Mouse (Mus musculus) right cerebral cortex, adult 18-20 months (tissue): Measurements from ENCODE around the gene Gtf2a2.

ENCODE experiments used
- DNase-seq: peaks from one replicate; pipeline ENCODE4 v3.0.0; 2022; ENCODE audit warnings: mixed read lengths

Gene Gtf2a2

DNA sequence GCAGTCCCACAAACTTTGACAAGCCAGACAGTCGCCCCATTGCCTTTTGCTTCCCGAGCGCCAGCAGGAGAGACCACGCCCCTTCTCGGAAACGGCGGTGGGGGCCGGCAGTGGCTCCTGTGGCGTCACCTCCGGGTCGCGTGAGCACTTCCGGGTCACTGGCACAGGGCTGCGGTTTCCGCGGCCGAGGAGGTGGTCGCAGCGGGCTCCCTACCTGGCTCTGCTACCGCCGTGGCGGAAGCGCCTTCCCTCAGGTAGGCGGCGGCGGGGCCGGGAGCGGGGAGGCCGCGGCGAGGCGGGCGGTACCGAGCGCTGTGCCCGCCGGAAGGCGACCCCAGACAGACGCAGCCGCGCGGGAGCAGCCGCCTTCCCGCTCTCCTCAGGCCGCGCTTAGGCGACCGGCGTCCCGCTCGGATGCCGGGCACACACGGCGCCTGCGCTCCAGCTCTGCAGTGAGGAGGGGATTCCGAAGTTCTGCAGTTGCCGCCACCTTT, at the start of gene Gtf2a2:
Gene Gtf2a2, plus strand, starts transcription at position 143 of the 494 bp plus-strand sequence.
- DNase-seq, result peak; percentile 93

DNA sequence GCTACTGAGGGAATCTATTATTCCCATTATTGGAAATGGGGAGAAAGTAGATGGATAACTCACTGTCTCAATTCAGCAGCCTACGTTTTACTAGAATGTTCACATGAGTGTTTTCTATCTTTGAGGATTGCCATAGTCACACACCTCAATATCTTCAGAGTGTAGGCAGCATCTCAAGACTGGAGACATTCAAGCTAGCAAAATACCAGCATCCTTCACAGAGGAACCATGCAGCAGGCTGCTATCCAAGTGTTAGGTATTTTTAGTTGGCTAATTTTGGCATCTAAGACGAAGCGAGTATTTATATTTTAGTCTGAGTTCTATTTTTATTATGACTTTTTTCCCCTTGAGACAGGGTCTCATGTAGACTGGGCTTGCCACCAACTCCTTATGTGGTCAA, 48.0 kb upstream of the Gtf2a2 start:
- no peak for DNase-seq

DNA sequence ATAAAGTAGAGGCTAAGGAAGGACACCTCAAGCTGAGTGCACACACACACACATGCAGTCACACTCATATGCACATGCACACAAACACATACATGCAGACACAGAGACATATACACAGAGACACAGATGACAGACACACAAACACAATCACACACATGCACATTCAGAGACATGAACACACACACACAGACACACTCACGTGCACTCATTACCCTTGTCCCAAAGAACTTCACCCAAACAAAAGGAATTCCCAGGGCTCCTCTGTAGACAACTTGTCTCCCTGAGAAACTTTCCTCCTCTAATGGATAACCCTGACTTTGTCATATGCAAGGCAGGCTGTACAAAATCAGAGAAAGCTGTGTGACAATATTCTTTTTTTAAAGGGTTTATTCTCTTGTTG, 26.8 kb upstream of the Gtf2a2 start:
- DNase-seq, result no peak

DNA sequence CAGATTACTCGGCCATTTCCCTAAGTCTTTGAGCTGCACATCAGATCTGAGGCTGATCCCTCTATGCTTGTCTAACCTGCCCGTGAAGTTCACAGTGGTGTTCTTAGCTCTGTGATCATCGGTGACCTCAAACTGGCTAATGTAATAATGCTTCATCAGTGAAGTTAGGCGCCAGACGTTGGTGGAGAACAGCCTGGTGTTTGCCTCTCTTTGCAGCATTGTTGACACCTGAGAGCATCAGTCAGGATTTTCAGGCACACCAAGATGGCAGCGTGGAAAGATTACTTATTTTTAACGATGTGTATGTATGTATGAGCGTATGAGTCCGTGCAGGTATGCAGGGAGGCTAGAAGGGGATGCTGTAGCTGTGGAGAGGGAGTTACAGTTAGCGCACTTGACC, 26.3 kb upstream of the Gtf2a2 start:
- DNase-seq, result no peak

DNA sequence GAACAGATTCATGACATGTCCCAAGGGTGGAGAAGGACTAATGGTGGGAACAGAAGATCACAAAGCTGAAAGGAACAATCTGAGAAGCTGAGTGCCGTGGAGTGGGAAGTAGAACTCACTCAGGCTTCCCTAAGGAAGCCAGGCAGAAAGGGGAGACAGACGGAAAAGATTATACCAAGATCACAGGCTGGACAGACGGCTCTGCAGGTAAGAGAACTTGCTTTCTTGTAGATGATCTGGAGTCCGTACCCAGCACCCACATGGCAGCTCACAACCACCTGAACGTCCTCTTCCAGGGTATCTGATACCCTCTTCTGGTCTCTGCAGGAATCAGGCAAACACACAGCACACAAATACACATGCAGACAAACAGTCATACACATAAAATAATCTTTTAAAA, 25.8 kb upstream of the Gtf2a2 start:
- no peak for DNase-seq

DNA sequence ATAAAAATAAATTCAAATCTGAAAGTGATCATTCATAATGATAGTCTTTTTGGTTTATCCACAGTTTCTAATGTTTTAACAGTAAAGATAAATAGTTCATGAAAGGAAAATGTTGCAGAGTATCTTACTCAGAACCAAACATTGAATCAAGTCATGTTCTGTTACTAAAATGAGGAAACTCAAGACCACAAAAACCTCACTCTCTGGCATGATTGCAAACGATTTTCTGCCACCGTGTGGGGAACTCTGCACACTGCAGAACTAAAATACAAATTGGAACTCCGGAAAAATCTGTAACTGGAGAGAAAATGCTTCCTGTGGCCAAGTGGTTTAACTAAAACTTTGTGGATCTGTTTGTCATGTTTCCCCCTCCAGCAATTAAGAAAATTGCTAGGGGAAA, 24.8 kb upstream of the Gtf2a2 start:
- peak; percentile 49 for DNase-seq

DNA sequence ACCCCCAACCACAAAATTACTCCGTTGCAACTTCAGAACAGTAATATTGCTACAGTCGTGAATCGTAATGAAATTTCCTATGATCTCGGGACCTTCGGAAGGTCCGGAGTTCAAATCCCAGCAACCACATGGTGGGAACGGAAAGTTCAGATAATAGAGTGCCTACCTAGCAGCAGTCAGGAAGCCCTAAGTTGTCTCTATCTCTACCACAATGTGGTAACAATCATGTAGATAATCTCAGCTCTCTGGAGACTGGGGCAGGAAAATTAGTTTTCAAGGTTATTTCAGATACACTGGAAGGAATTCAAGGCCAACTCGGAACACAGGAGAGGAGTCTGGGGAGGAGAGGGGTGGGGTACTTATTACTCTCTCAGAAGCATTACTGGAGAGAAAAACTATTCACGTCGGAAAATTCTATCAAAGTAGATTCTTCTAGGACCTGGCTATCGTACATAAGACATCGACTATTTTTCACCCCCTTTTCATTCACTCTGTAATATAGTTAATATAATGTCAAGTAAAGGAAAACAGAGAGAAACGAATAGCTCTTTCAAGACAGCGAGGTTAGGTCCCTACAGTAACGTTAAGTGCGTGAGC, 23.5 kb upstream of the Gtf2a2 start:
- DNase-seq, result no peak

DNA sequence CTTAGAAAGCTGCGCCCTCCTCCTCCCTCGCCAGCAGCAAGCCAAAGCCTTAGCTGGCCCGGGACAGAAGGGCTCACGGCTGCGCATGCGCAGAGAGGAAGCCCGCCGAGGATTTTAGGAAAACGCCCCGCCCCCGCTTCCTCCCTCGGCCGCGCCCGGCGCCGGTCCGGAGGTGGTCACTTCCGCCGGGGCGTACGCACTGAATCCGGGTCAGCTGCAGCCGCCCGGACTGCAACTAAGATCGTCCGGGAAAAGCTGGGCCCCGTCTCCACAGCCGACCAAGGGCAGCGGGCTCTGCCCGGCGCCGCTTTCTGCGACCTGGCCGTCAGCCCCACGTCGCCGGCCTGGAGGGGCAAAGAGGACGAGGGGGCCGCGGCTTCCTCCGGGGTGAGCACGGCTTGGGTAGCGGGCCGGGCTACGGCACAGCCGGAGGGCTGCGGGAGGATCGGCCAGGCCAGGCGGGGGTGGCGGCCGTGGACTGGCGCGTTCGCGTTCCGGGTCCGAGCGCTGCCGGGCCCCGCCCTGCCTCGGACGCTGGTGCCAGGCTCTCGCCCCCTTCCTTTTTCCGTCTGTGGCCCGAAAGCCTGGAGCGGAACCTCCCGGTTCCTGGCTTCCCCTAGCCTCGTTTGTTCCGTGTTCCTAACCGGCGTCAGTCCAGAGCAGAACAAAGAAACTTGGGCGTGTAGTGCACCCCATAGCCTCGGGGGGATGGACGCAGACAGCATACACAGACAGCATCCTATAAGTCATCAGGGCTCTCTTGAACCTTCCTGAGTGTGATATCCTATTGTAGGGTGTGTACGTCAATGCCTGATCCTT, 22.8 kb upstream of the Gtf2a2 start, which contains the start of gene Bnip2:
Gene Bnip2, plus strand, starts transcription at position 164 of the 819 bp plus-strand sequence.
- DNase-seq, result peak; percentile 94

DNA sequence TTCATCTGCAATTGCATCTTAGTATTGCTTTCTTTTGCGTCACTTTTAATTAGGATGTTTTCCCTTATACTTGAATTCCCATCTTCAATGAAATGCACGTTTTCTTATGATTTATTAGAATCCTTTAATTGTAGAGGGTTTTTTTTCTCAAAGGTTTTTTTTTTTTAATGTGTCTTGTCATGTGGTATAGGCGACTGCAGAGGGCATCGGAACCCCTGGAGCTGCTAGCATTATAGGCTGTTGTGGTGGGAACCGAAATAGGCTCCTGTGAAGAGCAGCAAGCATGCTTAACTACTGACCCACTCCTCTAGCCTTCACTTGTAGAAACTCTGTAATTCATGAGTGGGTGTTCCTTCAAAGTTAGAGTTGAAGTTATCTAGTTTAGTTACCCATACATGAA, 22.0 kb upstream of the Gtf2a2 start:
- DNase-seq, result no peak

DNA sequence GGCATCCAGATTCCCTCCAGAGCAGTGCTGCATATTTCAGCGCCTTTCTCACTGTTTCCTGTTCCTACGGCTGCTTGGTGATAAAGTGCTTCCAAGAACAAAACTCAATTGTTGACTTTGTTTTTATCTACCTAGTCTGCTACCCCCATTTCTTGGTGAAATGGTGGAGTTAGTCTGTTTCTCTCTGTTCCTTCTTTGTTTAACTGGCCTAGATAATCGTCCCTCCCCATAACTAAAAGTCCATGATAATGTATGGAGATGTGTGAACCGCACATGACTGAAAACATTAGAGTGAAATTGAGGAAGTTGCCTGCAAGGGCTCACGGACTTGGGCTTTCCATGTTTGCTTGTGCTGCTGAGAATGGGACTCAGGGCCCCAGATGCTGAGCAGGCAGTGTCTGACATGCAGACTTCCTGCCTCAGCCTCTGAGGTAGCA, 19.5 kb upstream of the Gtf2a2 start:
- no peak for DNase-seq

DNA sequence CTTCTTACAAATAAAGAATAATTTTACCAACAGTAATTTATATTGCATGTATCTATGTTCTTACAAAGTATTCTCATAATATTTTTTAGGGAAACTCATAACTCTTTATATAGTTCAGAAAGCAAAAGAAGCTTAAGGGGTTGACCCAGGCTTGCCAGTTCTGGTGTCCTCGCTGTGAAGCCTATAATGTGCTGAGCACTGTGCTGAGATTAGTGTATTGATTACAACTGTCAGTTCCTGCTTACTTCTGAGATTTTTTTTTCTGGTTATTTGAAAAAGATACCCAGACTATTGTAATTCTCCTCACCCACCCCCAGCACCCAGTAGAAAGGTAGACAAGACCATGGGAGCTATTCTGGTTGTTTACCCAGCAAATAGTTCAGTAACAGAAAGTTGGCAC, 18.9 kb upstream of the Gtf2a2 start:
- DNase-seq, result no peak

DNA sequence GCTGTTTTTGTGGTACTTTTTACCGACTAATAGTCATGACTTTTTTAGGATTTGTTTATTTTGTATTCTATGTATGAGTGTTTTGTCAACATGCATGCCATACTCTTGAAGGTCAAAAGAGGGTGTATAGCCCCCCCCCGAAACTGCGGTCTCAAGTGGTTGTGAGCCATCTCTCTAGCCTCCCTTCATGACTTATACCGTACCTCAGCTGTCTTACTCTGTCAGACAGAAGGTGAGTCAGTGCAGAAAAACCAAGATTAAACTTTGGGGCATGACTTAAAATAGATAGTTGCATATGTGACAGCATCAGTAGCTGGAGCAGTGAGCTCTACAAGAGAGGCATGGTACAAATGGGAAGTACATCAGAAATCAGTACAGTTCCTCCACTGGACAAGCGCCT, 17.8 kb upstream of the Gtf2a2 start:
- no peak for DNase-seq

DNA sequence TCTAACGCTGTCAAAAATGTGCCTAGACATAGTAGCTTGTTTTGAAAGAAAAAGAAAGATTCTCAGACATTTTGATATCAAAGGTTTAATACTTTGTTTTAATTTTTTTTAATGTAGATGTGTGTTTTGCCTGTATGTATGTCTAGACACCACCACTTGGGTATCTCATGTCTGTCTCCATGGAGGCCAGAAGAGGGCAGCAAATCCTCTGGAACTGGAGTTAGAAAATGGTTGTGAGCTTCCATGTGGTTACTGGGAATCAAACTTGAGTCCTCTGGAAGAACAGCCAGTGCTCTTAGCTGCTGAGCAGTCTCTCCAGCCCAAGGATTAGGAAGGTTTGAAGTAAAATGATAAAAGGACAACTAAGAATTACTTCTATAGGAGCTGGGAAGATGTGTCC, 13.0 kb upstream of the Gtf2a2 start:
- no peak for DNase-seq

DNA sequence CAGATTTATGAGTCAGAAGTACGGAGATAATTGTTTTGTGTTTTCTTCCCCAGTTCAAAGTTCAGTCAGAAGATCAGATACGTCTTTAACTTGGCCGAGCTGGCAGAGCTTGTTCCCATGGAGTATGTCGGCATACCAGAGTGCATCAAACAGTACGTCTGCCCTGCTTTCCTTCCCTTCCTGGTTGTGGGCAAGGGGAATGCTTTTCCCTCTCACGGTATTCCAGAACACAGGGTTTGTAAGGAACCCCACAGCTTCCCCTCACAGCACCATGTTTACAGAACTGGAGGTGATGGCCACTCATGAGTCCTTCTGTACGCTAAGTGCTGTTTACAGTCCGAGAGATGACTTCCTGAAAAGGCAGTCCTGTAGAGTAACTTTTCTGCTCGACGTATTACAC, 8.8 kb upstream of the Gtf2a2 start:
- no peak for DNase-seq

DNA sequence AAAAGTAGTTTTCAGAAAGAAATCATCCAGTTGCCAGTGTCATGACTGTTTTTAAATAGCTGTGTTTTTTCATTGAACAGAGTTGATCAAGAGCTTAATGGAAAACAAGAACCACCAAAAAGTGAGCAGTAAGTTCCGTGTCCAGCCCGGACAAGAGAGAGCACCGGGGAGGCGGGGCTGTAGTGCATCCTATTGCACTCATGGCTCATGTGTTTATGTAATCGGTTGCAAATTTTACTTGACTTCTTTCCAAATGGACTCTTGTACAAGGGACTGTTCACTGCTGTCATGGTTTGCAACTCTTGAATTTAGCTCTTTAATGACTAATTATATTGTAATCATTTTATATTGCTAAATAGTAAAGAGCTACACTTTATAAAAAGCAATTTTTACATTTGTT, 5.4 kb upstream of the Gtf2a2 start:
- no peak for DNase-seq

DNA sequence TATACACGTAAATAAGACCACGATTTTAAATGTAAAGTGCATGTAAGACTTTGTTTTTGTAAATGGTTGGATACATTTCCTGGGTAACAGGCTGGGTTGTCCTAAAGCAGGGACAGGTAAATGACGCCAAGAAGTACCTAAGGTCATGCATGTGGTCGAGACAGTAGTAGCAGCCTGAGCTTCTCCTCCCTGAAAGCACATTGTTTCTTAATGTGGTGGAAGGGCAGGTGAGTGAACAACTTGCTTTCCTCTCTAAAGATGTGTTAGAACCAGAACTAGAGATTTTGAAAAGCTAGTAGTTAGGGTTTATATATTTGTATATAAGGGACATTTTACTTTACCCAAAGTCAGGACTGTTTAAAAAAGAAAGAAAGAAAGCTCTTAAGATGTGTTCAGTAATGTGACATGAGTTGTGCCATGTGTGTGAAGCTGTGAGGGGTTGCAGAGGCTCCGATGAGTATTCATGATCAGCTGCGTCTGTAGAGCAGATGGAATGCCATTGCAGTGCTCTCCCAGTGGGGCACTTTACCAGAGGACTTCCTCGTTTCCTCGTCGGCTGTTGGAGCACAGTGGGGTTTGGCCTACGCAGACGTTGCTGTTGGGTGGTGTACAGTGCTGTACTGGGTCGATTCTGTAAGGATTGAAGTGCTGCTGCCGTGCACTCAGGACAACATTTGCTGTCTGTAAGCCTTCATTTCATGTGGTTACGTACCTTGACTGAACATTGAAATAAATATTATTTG, 4.7 kb upstream of the Gtf2a2 start:
- DNase-seq, result no peak

DNA sequence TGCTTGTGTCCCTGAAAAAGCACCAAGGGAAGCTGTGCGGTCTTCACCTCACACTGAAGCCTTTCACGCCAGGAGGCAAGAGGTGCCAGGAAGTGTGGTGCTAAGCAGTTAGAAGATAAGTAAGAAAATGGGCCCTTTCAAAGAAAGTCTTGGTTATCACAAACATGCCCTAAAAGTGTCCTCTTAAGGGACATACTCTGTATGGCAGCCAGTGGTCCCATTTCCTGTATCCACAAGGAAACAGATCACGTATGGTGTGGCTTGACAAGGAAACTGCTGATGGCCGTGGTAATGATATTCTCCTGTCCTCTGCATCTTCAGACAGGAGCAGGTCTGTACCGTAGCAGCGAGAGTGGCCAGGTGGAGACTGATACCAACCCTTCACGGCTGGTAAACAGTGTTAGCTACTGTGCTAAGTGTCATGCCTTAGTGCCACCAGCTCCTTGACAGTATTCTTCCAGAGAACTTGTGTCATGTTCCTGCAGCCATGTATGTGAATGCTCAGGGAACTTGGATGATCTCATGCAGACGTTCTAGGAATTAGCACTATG, 2.5 kb upstream of the Gtf2a2 start:
- DNase-seq, result no peak

DNA sequence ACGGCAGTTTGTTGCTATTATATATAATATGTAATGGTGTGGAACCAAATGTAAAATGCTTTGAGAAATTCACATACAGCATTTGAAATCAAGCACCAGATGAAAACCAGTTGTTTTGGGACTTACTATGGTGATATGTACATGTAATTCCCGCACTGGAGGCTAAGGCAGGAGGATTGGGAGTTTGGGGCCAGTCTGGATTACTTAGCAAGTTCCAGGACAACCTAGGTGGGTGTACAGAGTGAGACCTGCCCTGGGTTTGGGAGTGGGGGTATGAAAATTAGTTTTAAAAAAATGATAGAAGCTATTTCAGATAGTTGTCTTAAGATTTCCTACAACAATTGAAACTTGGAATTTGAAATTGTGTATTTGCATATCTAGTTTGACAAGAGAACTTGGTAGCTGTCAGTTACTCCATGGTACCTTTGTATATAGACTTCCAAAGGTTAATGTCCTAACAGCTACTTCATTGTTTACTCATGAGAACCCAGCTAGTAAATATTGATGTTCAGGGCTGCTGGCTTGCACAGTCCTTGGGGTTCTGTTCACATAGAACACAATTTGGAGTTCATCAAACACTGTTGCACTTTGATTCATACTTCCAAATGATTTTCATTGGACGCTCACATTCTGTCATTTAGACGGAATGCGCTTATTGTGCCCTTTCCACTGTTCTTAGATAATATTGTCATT, 1.4 kb upstream of the Gtf2a2 start:
- no peak for DNase-seq

DNA sequence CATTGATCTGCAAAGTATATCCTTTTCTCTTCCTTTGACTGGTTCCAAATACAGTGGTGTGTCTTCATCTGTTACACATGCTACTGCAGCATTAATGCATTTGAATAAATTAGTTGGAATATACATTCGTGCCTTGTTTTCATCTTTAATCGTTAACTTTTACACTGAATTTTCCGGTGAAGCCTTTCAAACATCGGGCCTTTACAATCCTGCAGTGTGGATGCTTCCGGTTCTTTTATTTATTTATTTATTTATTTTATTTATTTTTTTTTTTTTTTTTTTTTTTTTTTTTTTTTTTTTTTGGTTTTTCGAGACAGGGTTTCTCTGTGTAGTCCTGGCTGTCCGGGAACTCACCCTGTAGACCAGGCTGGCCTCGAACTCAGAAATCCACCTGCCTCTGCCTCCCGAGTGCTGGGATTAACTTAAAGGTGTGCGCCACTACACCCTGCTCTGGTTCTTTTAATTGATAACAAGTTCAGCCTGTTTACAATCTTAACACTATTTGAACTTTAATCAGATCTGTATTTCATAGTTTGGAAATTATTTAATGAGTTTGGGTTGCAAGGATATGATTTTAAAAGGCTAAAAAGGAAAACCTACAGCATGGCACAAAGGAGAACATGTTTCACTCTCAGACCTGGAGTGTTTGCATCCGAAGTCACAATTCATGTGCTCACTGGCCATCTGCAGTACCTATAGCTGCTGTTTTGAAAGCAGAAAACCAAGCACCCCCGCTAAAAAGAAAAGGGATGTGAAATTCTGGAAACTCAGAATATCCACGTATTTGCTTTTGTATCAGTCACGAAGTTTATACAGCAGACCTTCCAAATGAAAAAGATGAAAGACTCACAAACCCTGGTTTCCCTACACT, 578 bp upstream of the Gtf2a2 start:
- no peak for DNase-seq

DNA sequence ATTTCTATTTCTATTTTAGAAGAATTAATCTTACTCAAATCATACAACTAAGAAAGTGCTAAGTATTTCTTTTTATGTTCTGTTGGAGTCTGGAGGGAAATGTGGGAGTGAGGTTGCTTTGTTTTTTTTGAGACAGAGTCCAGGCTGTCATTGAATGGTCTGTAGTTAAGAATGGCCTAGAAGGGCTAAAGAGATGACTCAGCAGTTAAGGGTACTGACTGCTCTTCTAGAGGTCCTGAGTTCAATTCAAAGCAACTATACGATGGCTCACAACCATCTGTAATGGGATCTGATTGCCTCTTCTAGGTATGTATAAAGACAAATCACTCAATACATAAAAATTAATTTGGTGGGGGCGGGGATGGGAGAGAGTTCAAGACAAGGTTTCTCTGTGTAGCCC, 3.3 kb downstream of the Gtf2a2 start:
- no peak for DNase-seq

DNA sequence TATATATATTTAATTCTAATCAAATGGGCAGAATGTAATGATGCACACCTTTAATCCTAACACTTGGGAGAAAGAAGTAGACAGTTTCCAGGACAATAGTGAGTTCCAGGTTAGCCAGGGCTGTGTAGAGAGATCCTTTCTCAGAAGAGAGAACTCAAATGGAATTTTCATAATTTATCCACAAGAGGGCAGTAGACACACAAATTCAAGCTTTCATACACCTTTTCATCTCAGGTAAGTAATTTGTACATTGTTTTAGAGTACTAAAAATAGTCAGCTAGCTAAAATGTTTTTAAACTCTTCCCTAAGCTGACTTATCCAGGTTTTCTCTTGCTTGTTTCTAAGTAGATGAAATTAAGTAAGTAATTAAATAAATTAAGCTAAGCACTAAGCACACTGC, 6.5 kb downstream of the Gtf2a2 start:
- DNase-seq, result no peak

DNA sequence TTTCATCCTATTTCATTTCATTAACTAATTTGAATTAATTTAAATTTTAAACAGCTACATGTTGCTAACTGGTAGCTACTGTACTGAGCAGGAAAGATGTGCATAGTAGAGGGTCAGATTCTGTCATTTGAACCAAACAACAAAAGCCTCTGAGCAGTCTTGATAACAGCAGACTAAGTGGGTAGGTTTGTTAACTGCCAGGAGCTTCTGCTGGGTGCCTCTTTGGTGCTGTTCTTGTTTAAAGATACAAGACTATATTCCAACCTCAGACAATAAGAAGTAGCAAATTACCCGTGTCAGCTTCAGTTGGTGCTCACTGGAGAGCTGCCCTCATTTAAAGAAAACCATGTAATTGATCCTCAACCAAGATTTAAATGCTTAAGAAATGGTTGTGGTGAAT, 9.3 kb downstream of the Gtf2a2 start:
- no peak for DNase-seq
